Mouse (Mus musculus) thymus, adult 2 months (tissue): Measurements from ENCODE around the gene Tead3.

Experiments
- CTCF ChIP-seq: fragments of 200-500 bp; IDR thresholded peaks from 2 replicates; pipeline ENCODE4 v1.5.1; 2012; ENCODE audit warnings: mild to moderate bottlenecking, control low read depth, low read length, moderate library complexity, borderline replicate concordance; ENCODE audit not compliant: control insufficient read depth, poor library complexity, insufficient read depth; ENCODE audit errors: extremely low read depth
- POLR2A ChIP-seq: fragments of 200-500 bp; IDR thresholded peaks from 2 replicates; pipeline ENCODE4 v1.6.1; 2012; ENCODE audit warnings: mild to moderate bottlenecking, low read length, control low read depth, moderate library complexity; ENCODE audit not compliant: control insufficient read depth, poor library complexity, insufficient read depth; ENCODE audit errors: extremely low read depth

DNA sequence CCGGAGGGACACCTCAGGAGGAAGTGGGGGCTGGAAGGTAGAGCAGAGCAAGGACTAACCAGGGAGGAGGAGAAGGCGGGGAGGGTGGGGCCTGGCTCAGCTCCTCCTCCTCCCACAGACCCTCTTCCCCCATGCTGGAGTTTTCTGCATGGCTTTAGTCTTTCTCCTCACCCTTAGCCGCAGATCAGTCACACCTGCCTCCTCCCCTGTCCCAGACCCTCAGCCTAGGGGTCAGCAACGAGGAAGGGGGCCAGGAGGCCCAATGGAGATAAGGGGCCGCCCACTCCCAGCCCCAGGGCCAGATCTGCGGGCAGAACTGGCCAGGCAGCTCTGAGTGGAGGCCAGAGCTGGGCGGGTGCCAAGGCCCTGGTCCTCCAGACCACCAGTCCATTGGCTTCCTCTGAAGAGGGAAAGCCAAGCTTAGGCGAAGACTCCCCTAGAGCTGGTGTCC, 5.3 kb downstream of the Tead3 start:
- no peak for TF ChIP-seq CTCF
- no peak for TF ChIP-seq POLR2A
